Mouse (Mus musculus): Measurements from ENCODE around the gene Dock2.
"Not testable (repeated sequence)": the region's sequence is repeated elsewhere in the genome, so short reads cannot be mapped to it uniquely, and the experiment has no call there.

The Dock2 gene

DNA sequence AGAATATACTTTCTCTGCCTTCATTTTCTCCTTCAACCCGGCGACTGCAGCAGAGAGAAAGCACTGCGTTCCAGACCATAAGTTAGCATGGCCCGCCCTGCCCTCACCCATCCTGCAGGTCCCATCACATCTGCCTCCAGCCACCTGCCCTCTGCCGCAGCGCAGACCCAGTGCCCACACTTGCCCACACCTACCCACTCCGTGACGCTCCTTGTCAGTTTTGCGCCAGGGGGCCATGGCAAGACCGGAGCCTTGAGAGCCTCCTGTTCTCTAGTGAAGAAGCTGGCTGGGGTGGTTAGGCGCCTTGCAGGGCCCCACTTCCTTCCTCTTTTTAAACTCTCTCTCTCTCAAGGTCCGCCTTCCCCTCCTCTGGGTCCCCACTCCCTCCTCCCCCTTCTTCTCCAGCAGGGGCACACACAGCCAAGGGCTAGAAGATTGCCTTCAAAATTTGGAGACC is at the start of gene Dock2:
TSS of gene Dock2 (minus strand) at position 306 of the 457 bp plus-strand sequence.
- no peak for DNase-seq (ENCODE audit: low spot score in 2 of 2)

DNA sequence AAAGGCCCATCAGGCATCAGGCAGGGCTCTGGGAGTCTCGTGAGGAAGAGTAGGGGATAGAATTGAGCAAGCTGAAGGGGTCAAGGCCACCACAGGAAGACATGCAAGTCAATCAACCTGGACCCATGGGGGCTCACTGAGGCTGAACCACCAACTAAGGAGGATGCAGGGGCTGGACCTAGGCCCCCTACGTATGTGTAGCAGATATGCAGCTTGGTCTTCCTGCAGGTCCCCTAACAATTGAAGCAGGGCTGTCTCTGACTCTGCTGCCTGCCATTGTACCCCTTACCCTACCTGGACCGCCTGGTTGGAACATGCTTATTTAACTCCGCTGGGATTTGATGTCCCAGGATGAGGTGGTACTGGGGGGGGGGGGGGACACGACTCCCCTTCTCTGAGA is 49.0 kb upstream of the Dock2 start:
- no peak for DNase-seq (ENCODE audit: low spot score in 2 of 2)

DNA sequence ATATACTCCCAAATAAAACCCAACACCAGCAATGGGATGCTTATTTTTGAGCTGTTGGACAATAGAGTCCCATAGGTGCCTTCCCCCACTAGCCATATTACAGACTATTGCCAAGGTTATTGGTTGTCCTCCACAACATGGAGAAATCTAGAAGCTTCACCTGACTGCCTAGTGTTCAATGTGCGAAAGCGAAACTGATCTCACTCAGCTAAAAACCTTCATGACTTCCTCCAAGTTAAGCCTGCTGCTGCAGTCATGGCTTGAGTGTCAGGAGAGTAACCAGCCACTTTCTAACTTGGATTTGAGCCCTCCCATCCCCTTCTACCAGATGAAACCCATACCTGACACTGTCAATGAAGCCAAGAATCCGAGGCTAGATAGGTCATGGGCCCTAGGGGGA is 44.1 kb upstream of the Dock2 start:
- no peak for DNase-seq (ENCODE audit: low spot score in 2 of 2)

DNA sequence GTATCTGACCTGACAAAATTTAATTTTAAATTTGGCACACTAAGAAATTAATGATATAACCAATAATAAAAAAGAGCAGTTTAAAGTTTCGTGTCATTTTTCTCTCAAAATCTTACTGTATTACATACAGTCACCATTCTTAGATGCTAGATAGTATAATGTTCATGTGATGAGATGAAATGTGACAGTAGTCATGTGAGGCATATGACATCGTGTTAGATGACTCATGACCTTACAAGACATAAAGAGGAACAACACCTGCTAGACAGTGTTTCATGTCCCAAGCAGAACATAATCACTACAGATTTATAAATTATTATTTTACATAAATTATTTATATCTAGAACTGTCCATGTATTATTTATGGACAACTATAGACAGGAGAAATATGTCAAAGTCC is 43.2 kb upstream of the Dock2 start:
- no peak for DNase-seq (ENCODE audit: low spot score in 2 of 2)

DNA sequence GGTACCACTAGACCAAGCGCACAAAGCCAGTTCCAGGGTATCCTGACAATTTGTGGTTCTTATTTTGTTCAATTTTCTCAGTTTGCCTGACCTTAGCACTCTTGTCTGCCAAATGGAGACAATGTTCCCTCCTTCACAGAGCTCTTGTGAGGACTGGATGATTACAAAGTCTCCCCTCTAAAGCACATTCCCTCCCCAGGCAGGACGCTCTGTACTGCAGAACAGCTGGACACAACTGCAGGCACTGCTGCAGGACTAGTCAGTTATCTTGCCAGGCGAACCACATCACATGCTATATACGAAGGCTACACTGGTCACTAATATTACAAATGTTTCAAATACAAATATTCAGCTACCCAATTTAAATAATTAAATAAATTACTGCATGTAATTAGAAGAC is 41.1 kb upstream of the Dock2 start:
- DNase-seq (ENCODE audit: low spot score in 2 of 2): no peak

DNA sequence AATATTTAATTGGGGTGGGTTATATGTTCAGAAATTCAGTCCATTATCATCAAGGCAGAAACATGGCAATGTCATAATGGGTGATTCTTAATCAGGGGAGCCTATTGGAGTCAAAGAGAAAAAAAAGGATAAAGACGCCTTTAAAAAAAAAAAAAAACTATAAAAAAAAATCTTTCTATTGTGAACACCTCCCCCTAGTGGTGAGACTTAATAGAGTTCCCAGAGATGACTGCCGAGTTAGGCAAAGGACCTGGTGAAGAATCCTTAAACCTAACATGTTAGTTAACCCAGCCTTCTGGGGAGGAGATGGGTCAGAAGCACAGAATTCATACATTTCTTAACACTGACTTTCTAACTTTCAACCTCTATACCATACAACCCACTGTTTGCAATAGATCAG is 31.1 kb upstream of the Dock2 start:
- no peak for DNase-seq (ENCODE audit: low spot score in 2 of 2)

DNA sequence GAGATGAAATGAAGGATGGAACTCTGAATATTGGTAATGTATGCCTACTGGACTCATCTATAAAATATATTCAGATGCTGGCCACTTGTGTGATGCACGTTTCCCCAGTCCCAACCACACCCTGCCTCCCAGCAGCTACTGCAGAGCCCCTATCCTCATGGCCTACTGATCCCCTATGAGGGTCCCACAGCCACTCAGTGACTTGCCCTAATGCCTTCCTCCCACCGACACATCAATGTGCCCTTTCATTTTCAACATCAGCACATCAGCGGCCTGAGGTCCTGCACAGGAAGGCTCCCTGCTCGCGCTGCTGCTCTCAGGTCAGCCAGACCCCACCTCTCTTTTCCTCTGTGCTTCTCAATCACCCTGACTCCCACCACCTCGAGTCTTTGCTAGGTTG is 30.6 kb upstream of the Dock2 start:
- no peak for DNase-seq (ENCODE audit: low spot score in 2 of 2)

DNA sequence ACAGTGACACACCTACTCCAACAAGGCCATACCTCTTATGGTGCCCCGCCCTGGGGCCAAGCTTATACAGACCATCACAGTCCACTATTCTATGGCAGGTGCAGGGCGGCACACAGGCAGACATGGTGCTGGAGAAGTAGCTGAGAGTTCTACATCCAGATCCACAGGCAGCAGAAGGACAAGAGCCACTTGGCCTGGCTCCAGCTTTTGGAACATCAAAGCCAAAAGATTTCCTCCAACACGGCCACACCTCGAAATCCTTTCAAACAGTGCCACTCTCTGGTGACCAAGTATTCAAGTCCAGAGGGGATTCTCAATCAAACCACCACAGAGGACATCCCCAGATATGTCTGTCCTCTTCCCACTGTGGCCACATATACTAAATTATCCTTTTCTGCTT is 21.3 kb upstream of the Dock2 start:
- DNase-seq (ENCODE audit: low spot score in 2 of 2): not testable (repeated sequence)

DNA sequence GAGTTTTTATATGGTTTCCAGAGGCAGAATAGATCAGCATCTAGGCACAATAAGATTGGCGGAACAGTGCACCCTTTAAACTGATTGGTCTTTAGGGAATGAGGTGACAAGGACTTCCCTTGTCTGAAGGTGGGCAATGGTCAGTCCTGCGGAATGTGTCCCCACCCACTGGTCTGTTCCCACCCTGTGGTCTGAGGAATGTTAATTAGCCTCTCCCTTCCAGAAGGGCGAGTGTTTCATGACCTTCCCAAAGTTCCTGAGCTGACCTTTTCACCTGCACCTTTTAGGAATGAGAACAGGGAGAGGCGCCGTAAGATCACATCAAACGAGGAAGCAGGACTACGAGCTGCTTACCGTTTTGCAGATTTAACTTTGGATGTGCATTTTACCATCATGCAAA is 14.4 kb upstream of the Dock2 start:
- DNase-seq (ENCODE audit: low spot score in 2 of 2): not testable (repeated sequence)

DNA sequence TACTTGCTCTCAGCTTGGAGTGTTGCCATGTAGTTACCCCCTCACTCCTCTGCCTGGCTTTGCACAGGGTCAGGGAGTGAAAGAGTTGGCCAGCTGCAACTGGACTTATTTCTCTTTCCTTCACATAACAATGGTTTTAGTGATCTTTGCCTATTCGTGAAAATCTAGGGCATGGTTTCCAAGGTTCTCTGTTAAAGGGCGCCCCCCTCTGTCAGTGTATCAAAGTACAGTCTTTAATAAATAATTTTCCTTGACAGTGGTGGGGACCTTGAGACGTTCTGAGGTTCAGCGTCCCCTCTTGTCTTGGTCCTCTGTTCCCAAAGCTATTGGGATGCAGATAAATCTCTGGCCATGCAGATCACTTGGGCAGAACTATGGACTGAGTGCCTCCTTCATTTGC is 12.4 kb upstream of the Dock2 start:
- DNase-seq (ENCODE audit: low spot score in 2 of 2): no peak

DNA sequence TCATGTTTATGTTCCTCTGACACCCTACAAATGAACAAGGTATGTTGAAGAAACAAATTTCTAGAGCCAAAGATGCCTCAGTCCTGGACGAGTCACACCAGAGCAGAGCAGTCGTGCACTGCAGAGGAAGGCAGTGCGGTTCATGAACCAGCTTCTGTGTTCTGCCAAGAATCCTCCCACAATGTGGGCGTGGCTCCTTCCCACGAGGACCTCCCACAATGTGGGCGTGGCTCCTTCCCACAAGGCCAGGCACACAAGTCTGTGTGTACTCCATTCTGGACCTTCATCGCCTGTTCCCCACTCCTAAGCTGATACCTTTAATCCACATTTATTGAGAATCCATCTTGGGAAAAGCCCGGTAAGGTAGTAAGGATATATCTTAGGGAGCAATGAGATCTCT is 8.2 kb upstream of the Dock2 start:
- no peak for DNase-seq (ENCODE audit: low spot score in 2 of 2)

DNA sequence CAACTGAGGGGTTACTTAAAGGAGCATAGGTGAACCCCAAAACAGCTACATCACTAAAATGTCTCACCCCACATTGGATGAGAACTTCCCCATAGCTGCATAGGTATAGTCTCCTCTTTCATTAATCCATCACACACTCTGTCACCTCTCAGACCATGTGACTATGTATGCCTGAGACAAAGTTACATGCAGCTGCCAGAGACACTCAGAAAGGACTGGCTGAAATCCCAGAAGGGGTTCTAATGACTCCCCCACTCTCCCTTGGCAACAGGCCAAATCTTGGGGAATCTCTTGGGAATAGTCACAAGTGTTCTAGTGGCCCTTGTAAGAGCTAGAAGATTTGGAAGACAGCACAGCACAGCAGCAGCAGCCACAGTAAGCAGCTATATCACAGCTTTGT is 1.2 kb upstream of the Dock2 start:
- DNase-seq (ENCODE audit: low spot score in 2 of 2): no peak

DNA sequence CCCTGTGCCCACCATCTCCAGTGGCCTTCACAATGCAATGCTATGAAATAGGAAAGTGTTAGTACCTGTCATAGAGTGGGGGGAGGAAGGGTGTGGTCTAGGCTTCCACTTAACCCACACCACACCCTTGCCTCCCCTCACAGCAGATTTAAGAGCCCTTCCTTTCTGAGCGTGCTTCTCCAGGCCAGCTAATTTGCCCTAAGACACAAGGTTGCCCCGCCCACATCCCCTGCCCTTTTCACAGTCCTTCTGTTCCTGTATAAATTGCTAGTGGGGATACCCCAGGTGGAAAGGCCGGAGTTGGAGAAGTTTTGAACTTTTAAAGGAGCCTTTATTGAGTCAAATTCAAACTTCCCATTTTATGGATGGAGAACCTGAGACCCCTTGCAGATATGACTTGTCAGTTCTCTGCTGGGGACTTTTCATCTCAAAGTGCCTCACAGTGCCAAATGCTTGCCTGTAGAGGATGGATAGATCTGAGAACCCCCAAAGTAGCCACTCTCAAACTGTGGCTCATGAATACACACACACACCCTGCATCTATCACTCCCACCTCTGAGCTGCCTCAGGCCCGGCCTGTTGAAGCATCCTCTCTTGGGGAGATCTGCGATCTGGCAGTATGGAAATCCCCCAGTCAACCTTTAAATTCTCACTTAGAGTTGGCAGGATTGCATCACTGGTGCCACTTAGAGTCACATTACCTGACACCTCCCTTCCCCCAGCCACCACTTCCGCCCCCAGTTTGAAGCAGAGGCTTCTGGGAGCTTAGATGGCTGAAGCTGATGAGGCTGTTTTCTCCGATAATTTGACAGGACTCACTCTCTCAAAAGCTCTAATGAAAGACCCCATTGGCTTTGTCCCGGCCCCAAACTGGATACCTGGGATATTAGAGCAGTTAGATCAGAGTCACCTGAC is 919 bp downstream of the Dock2 start:
- DNase-seq (ENCODE audit: low spot score in 2 of 2): no peak

DNA sequence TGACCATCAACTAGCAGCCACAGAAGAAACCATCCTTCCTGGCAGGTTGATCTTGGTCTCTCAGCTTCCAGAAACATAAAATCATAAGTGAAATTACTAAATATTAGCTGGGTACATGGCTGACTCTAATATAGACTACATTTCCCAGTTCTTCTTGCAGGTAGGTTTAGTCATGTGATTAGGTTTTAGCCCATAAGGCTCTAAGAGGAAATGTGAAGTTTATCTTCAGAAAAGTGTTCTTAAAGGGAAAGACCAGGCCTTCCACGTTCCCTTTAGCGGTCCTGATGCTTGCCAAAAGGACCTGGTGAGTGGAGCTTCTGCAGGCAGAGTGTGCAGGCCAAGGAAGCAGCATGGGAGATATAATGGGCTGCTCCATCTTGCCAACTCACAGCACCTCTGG is 2.9 kb downstream of the Dock2 start:
- DNase-seq (ENCODE audit: low spot score in 2 of 2): no peak

DNA sequence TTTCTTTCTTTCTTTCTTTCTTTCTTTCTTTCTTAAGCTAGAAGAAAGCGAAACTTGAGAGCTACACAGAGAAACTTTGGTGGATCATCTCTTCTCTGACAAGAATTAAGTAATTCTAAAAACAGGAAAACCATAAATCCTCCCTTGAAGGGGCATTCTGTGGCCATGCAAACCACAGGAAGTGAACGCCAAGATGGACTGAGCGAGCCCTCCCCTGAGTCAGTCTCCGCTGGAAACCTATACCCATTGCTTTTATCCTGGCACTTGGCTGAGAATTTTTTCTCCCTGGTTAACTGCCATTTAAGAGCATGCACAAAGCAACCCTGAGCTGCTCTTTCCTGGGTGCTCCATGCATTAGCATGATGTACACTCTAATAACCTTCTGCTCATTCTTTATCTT is 3.7 kb downstream of the Dock2 start:
- no peak for DNase-seq (ENCODE audit: low spot score in 2 of 2)

DNA sequence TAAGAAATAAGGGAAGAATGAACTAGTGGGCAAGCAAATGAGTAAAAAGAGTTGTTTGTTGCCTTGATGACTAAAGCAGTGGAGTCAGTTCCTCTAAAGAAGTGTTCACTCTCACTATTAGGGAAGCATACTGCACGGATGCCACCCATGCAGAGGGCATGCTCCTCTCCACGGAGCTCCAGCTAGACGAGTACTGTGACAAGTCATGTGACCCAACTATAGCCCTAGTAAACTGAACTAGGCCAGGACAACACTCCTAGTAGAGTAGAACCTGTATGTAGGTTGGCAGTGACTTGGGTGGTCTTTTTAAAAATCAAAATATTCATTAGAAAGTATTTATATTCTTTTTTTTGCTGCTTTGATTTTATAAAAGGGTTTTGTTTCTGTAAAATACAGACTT is 5.3 kb downstream of the Dock2 start:
- DNase-seq (ENCODE audit: low spot score in 2 of 2): no peak

DNA sequence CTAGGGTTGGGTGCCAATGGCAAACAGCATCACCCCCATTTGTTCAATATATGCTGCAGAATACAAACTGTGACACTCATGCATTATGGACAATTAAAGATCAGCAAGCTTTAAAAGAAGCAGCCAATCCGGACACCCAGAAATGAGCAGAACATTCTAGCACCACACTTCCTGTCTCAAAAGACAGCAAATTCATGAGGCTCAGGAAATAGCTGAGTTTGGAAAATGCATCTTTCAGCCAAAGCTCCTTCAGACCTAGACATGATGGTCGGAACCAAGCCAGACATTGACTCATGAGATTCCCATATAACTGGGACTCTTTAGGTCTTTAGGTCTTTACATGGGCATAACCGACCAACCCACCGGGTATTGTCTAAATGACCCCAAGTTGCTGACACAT is 6.2 kb downstream of the Dock2 start:
- DNase-seq (ENCODE audit: low spot score in 2 of 2): no peak

DNA sequence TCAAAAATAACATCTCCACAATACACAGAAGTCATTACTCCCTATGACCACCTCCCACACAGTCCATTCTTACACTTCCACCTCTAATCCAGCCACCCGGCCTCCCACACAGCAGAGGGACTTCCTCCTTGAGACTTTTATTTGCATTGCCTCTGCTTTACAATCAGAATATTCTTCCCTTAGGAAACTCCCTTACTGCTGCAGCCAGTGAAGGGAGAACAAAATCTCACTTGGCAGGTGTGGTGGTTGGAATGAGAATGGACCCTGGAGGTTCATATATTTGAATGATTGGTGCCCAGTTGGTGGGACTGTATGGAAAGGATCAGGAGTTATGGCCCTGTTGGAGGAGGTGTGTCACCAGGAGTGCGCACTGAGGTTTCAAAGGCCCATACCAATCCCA is 7.6 kb downstream of the Dock2 start:
- DNase-seq (ENCODE audit: low spot score in 2 of 2): no peak

DNA sequence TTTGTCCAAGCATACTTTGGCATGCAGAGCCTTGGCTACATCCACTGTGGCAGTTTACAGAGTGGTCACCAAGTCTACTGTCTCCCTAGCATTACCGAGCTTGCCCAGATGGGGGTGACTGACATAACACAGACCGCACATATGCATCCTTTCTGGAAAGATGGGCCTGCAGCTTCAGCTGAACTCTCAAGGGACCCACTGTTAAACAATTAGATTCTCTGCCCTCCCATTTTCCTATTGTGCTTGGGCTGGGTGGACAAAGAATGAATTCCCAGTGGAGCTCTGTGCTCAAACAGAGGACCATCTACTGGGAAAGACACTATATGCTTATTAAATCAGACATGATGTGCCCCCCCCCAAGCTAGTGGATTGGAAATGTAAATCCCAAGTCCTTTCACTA is 9.1 kb downstream of the Dock2 start:
- no peak for DNase-seq (ENCODE audit: low spot score in 2 of 2)

DNA sequence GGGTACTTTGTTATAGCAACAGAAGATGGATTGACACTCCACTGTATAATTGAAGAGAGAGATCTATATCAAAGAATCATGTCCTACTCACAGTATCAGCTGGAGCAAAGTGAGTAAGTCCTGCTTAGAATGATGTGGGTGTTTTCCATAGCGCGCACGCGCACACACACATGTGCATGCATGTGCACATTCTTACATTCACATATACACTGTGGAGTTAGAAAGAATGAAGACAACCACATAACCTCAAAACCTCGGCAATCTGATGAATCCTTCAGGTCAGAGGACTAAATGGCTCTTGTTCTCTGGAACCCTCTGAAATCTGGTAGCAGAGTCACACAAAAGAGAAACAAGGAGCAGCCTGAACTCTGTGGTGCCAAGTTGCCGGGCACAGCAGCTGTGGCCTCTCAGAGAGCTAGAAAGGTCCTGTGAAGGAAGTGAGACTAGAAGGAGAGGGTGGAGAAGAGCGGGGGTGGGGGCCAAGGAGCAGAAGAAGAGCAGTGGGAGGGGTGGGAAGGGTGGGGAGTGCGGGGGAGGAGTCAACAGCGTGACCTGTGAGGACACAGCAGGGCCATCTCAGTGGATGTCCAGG is 10.3 kb downstream of the Dock2 start:
- DNase-seq (ENCODE audit: low spot score in 2 of 2): no peak

DNA sequence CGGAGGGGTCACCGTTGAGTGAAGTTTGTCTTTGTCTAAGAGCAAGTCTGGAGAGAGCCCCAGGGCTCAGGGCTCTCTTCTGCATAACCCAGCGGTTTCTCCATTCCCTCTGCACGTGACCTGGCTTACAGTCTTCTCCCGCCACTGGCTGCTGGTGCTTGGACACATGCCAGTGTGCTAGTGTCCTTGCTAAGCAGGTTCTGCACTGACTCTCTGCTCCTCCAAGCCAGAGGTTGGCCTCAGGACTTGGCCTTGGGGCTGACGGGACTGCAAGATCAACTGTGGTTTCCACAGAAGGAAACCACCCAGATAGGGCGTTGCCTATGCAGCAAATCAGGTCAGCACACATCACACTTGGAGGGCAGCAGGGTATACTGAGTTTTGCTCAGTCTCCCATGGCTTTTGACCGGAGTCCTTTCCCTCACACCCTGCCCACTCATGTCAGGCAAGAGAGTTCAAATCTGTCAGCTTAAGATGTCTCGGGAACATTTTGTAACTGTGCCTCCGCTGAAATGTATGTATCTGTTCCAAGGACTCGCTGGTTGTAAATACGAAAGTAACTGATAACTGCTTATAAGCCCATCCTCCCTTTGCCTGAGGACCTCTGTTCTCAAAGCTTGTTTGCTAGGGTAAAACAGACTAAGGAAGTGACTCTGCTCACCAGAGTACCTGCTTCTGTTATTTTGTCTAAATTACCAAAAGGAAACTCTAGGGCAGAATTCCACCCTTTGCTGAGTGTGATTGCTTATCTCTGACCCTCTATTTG is 12.3 kb downstream of the Dock2 start:
- no peak for DNase-seq (ENCODE audit: low spot score in 2 of 2)

DNA sequence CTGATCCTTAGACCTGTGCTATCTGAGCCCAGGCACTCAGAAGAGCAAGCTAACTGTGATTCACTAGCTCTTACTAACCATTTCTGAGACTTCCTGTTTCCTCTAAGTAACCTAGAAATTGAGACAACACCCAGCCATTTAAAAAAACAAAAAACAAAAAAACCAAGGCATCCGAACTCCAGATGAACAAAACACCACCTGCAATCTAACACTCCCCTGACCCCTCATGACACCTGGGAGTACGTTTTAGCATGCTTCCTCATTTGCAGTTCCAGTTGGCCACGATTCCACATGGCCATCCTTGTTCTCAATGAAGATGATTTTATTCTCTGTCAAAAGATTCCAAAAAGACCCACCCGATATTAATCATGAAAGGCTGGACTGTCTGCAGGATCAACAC is 13.0 kb downstream of the Dock2 start:
- no peak for DNase-seq (ENCODE audit: low spot score in 2 of 2)

DNA sequence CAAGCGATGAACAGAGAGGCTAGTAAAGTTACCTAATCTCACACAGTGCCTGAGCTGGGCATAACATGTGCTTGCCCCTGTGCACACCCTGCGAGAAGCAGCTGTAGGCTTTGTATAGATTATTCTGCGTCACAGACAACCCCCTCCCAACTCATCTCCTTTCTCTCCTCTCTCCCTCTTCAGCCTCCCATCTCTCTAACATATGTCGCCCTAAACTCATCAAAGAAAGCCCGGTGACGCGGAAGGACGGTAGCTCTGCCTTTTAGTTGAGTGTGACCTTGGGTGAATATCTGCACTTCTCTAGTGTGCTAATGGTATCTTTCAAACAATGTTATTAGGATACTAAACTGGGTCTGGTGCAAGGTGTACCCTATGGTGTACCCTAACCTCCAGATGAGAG is 13.7 kb downstream of the Dock2 start:
- no peak for DNase-seq (ENCODE audit: low spot score in 2 of 2)

Data from frontal cortex, postnatal 25 days (tissue).